Mouse (Mus musculus) bone marrow, adult 2 months (tissue): ENCODE data around the gene Sytl2.

Experiments
- CTCF ChIP-seq: fragments of 200-500 bp; IDR thresholded peaks from 2 replicates; pipeline ENCODE4 v1.5.1; 2011; ENCODE audit warnings: low read length, control low read depth; ENCODE audit not compliant: control insufficient read depth, insufficient read depth
- POLR2A ChIP-seq: fragments of 200-500 bp; IDR thresholded peaks from 2 replicates; pipeline ENCODE4 v1.6.1; 2011; ENCODE audit warnings: low read depth, mild to moderate bottlenecking, control low read depth, low read length, borderline replicate concordance; ENCODE audit not compliant: control insufficient read depth

GRCm38 (mm10) chr7:90440044-90440443 is 138.0 kb downstream of the Sytl2 start:
- TF ChIP-seq CTCF (no peak), POLR2A (no peak)
